Mouse (Mus musculus) G1E-ER4 (cell line): ENCODE data around the gene Smpdl3a. TPM values are rescaled to one million over a fixed set of nuclear protein-coding genes. Genes with fewer than 3 reads are reported as not detected.

Experiments
- GATA1 ChIP-seq: IDR thresholded peaks from one replicate; pipeline ENCODE4 v1.8.0; 2012; ENCODE audit warnings: low read length, inconsistent platforms
- polyA plus RNA-seq: library from polyadenylated mRNA; stranded (reverse); fragments of >175 nt; gene quantifications from 2 replicates; pipeline ENCODE4 v1.2.3, GENCODE M21; 2012

Smpdl3a gene
- polyA plus RNA-seq, 1 experiment = not detected

DNA sequence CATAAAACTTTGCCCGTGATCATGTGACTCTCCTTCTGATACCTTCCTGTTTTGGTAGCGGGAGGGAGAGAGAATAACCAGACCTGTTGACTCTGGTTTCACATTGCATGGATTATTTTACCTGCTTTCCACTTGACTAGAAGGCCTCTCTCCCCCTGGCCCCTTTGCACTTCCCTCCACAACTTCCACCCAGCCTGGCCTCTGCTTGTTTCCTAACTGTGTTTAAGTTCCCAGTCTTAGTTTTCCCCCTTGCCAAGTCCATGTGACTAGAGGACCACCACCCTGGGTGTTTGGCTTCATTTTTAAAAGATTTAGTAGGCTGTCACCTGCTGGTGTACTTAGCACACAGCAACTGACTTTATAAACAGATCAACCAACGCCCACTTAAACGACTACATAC lies 1.9 kb downstream of the Smpdl3a start:
- no peak for TF ChIP-seq GATA1

DNA sequence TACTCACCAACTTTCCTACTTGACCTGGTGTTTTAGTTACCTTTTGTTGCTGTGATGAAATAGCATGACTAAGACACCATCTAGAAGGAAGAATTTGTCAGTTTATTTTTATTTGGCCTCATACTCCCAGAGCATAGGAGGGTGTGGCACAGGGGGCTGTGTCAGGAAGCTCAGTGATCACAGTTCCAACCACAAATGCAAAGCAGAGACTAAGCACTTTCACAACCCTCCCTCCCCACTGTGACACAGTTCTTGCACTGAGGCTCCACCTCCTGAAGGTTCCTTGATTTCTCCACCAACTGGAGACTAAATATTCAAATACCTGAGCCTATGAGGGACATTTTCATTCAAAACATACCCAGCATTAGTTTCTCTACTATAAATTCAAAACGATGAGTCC lies 5.4 kb downstream of the Smpdl3a start:
- no peak for TF ChIP-seq GATA1

- TF ChIP-seq GATA1 = peak; percentile 47
These were observed 13.6 kb downstream of the Smpdl3a start for GRCm38 (mm10) chr10:57807754-57808153.

GRCm38 (mm10) chr10:57812161-57812856 lies 18.2 kb downstream of the Smpdl3a start:
- TF ChIP-seq GATA1 = no peak

GRCm38 (mm10) chr10:57814295-57814694 lies 20.2 kb downstream of the Smpdl3a start:
- TF ChIP-seq GATA1 = no peak

DNA sequence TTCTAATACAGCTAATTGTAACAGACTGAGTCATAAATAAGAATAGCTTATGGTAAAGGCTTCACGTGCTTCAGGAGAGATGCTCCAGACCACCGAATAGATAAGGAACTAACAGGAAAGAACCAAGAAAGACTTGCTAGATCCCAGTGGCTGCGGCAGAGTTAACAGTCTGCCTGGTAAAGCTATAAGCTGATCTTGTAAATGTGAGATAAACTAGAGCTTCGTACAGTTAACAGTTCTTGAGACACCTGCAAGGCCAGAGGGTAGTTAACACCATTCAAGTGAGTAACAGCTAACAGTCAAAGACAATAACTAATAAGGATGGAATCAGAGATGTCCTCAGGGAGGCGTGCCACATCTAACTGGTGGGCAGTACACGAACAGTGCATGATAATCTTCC lies 21.7 kb downstream of the Smpdl3a start:
- no peak for TF ChIP-seq GATA1

DNA sequence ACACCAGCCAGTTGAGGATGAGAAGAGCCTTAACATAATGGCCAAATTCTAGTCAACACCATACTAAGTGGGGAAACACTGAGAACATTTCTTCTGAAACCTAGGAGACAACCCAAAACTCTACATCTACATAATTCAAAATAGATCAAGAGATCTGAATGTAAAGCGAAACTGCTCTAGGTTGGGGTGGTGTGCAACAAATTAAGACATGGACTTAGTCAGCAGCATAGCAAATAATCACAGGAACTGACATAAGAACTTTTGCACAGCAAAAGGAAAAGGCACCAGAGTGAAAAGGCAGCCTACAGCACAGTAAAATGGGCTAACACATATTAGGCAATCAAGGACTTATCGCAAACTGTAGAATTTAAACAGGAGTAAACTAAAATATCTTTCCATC lies 25.1 kb downstream of the Smpdl3a start:
- TF ChIP-seq GATA1 = no peak

GRCm38 (mm10) chr10:57822473-57822872 lies 28.3 kb downstream of the Smpdl3a start:
- TF ChIP-seq GATA1 = no peak

- TF ChIP-seq GATA1 = no peak
These were observed 34.5 kb downstream of the Smpdl3a start for GRCm38 (mm10) chr10:57828649-57829048.

GRCm38 (mm10) chr10:57829621-57830020 lies 35.5 kb downstream of the Smpdl3a start:
- TF ChIP-seq GATA1 = no peak

GRCm38 (mm10) chr10:57835094-57835493 lies 41.0 kb downstream of the Smpdl3a start:
- no peak for TF ChIP-seq GATA1

GRCm38 (mm10) chr10:57835982-57836381 lies 41.8 kb downstream of the Smpdl3a start:
- no peak for TF ChIP-seq GATA1

- TF ChIP-seq GATA1 = no peak
These were observed 47.7 kb downstream of the Smpdl3a start for GRCm38 (mm10) chr10:57841638-57842509.

DNA sequence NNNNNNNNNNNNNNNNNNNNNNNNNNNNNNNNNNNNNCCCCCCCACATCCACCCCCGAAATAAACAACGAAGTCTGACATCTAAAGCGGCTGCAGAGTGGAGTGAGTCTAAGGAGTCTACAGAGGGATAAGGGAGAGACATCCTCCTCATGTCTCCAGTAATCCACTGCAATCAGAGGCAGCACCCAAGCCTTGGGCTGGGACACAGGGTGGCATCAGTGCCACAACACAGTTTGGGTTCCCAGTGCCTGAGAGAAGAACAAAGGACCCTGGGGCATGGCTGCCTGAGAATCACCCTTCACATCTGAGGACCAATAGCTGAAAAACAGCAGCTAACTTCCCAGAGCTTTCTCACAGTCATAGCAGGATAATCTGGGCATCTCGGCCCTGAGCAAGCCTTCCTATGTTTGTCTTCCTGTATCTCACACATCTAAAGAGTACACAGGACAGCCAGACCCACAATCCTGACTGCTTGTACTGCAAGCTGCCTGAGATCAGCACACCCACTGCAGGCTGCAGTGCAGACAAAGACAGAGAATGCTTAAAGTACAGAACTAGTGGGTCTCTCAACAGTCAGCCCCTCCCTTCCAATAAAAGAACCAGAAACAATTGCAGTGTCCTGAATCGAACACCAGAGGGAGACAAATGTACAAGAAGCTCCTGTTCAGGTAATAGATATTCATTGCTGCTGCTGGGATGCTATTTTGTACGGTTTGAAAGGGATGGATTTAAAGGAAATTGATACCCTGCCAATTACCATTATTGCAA lies 54.0 kb downstream of the Smpdl3a start:
- TF ChIP-seq GATA1 = no peak

Other genes starting within 250 kb of the Smpdl3a start
- gene Pkib, start 162.4 kb upstream of the Smpdl3a start, polyA plus RNA-seq = not detected in 2 replicates
- gene Fabp7, start 9.5 kb upstream of the Smpdl3a start, polyA plus RNA-seq = 0.10 TPM in 1 of 2 replicates, not detected in the other